In genomic region chr3:108751061-108751460, GRCm38 (mm10) we compare ENCODE assay signal across 16 mouse cellular contexts. TPM values are rescaled to one million over a fixed set of nuclear protein-coding genes. Genes with fewer than 3 reads are reported as not detected.
A peak's percentile ranks its signal among the peaks of the same experiment; 100 is the strongest.
DNase-seq lines count a peak whose midpoint lies in the region; ATAC-seq and TF ChIP-seq lines count a peak whose summit lies in the region.
"Had no signal": no experiment of that assay in that cellular context is flagged by ENCODE, and none has a peak within 500 bp of the region (broad histone marks: within the 10 kb centered on the region; RNA-seq: fewer than 3 reads in every experiment).

No protein-coding gene starts in this region.

- 20% methylated on average over 6 of the region's 6 CpGs for WGBS in liver, embryonic 15.5 days (ENCODE audit: insufficient replicate concordance)

- peak overlapping the region; percentile 71 for H3K27ac ChIP-seq in MEL (ENCODE audit: control insufficient read depth, low read depth, low read length)
- H3K27ac ChIP-seq in liver, embryonic 15.5 days (replicated peaks), result peak overlapping the region; percentile 83
- H3K27ac ChIP-seq: hindbrain, embryonic 10.5 days had no signal

- TF ChIP-seq RAD21 in MEL (IDR thresholded peaks at IDR 0.05; ENCODE audit: low read depth, low read length), result no peak

- TF ChIP-seq CTCF in MEL (IDR thresholded peaks at IDR 0.05 in 2 of 3, conservative IDR thresholded peaks at IDR 0.05 in 1 of 3; ENCODE audit: control insufficient read depth in 1 of 3, insufficient read depth in 1 of 3, low read depth in 2 of 3, low read length in 3 of 3, poor library complexity in 1 of 3, severe bottlenecking in 1 of 3), result no peak

- TF ChIP-seq EP300 in MEL (IDR thresholded peaks at IDR 0.05; ENCODE audit: low read depth in 1 of 2, low read length in 2 of 2), result no peak; a peak in 1 of 4 replicates

- H3K4me1 ChIP-seq in MEL (ENCODE audit: control insufficient read depth in 1 of 2, insufficient read depth in 2 of 2, low read length in 2 of 2), result peaks cover 6 to 26% of the 10 kb centered on the region in 2 experiments
- peaks cover 63% of the 10 kb centered on the region for H3K4me1 ChIP-seq in erythroblast, embryonic 14.5 days (ENCODE audit: control insufficient read depth)
- H3K4me1 ChIP-seq in liver, embryonic 15.5 days (replicated peaks), result peaks cover 60% of the 10 kb centered on the region
- H3K4me1 ChIP-seq: hindbrain, embryonic 10.5 days had no signal

- H3K4me2 ChIP-seq in liver, embryonic 15.5 days, result peak overlapping the region; percentile 50
- H3K4me2 ChIP-seq: heart, embryonic 11.5 days had no signal

- H3K4me3 ChIP-seq in MEL (ENCODE audit: control insufficient read depth in 1 of 2, insufficient read depth in 1 of 2, low read depth in 2 of 2, low read length in 2 of 2), result peak overlapping the region; percentile 23 to 44
- H3K4me3 ChIP-seq in erythroblast, embryonic 14.5 days (replicated peaks), result peak overlapping the region; percentile 60
- H3K4me3 ChIP-seq in liver, embryonic 15.5 days (replicated peaks), result peak overlapping the region; percentile 17
- H3K4me3 ChIP-seq: hindbrain, embryonic 10.5 days had no signal

- no peak for TF ChIP-seq POLR2A in MEL (IDR thresholded peaks at IDR 0.05; ENCODE audit: control insufficient read depth in 1 of 2, insufficient read depth in 1 of 2, low read depth in 1 of 2, low read length in 2 of 2, poor library complexity in 1 of 2)

- no peaks in the 10 kb centered on the region for H3K9me3 ChIP-seq in MEL (replicated peaks; ENCODE audit: insufficient read depth, low read length)
- H3K9me3 ChIP-seq in erythroblast, embryonic 14.5 days (ENCODE audit: control insufficient read depth, low read length), result peaks cover 7% of the 10 kb centered on the region
- no peaks in the 10 kb centered on the region for H3K9me3 ChIP-seq in liver, embryonic 15.5 days (replicated peaks)
- H3K9me3 ChIP-seq: hindbrain, embryonic 10.5 days had no signal

- peak; percentile 65 for ATAC-seq in liver, embryonic 15.5 days (ENCODE audit: insufficient read depth)
- no peak for ATAC-seq in monocyte, adult 5-6 weeks (replicated peaks; ENCODE audit: insufficient number of reproducible peaks, low FRiP score, low TSS enrichment, poor library complexity, severe bottlenecking)
- no peak for ATAC-seq in megakaryocyte, adult 5-6 weeks (ENCODE audit: poor library complexity, severe bottlenecking)
- ATAC-seq: forebrain, embryonic 16.5 days had no signal

- peak; percentile 34 for DNase-seq in embryo, embryonic 11 days
- DNase-seq in embryo, embryonic 10.5 days (ENCODE audit: low spot score), result no peak
- peak; percentile 79 for DNase-seq in MEL (ENCODE audit: low read depth, low spot score)
- no peak for DNase-seq in frontal cortex, postnatal 36 days (ENCODE audit: low spot score in 2 of 2)
- DNase-seq: cerebellum, adult 18-20 months; gastrocnemius, postnatal 14 days; right cerebral cortex, postnatal 4 days; thymus, postnatal 4 days had no signal

- H3K79me2 ChIP-seq in MEL (ENCODE audit: control insufficient read depth, insufficient read depth, low read length, poor library complexity), result no peaks in the 10 kb centered on the region

- peaks cover 0 to 28% of the 10 kb centered on the region in 2 experiments; a peak in 2 of 4 replicates for H3K36me3 ChIP-seq in MEL (ENCODE audit: control insufficient read depth in 1 of 2, insufficient read depth in 2 of 2, low read length in 2 of 2)
- H3K36me3 ChIP-seq in erythroblast, embryonic 14.5 days (ENCODE audit: control insufficient read depth), result peaks cover 13% of the 10 kb centered on the region
- no peaks in the 10 kb centered on the region for H3K36me3 ChIP-seq in liver, embryonic 15.5 days (replicated peaks)
- H3K36me3 ChIP-seq: hindbrain, embryonic 10.5 days had no signal

- H3K27me3 ChIP-seq in MEL (ENCODE audit: control insufficient read depth in 1 of 2, insufficient read depth in 2 of 2, low read length in 2 of 2), result no peaks in the 10 kb centered on the region
- peaks cover 5% of the 10 kb centered on the region for H3K27me3 ChIP-seq in erythroblast, embryonic 14.5 days (ENCODE audit: control insufficient read depth)
- H3K27me3 ChIP-seq in liver, embryonic 15.5 days, result 0 out of 2 replicates have a peak, but pooled peaks cover 2% of the 10 kb centered on the region

- H3K9ac ChIP-seq in MEL (ENCODE audit: control insufficient read depth, low read depth, low read length, poor library complexity, severe bottlenecking), result peak overlapping the region; percentile 17; the same call in 1 of the 2 replicates
- H3K9ac ChIP-seq in liver, embryonic 15.5 days, result 0 out of 2 replicates have a peak overlapping the region, but pooled peaks have one; percentile 0

TF ChIP-seq in MEL, 35 proteins besides CTCF, POLR2A, EP300 and RAD21 (continues in another document):
- TF ChIP-seq E2F4 (IDR thresholded peaks at IDR 0.05; ENCODE audit: borderline replicate concordance, low read depth, low read length) (no peak), JUND (IDR thresholded peaks at IDR 0.05; ENCODE audit: low read depth, low read length) (no peak), UBTF (IDR thresholded peaks at IDR 0.05; ENCODE audit: borderline replicate concordance, insufficient read depth, low read depth, low read length) (no peak), POLR2AphosphoS5 (IDR thresholded peaks at IDR 0.05; ENCODE audit: borderline replicate concordance, low read depth, low read length) (no peak), MEF2A (IDR thresholded peaks at IDR 0.05; ENCODE audit: extremely low read depth, insufficient replicate concordance, low read depth, low read length, poor library complexity, severe bottlenecking) (no peak), MXI1 (IDR thresholded peaks at IDR 0.05; ENCODE audit: low read depth, low read length) (no peak; the same call in 1 of the 2 replicates), MAZ (IDR thresholded peaks at IDR 0.05; ENCODE audit: low read depth, low read length) (no peak), USF2 (IDR thresholded peaks at IDR 0.05; ENCODE audit: borderline replicate concordance in 1 of 2, insufficient read depth in 1 of 2, low read depth in 1 of 2, low read length in 2 of 2) (peak; percentile 52 to 87), ZNF384 (IDR thresholded peaks at IDR 0.05; ENCODE audit: low read depth, low read length) (peak; percentile 46; the same call in 1 of the 2 replicates), USF1 (IDR thresholded peaks at IDR 0.05; ENCODE audit: low read depth, low read length) (peak; percentile 98), NELFE (IDR thresholded peaks at IDR 0.05; ENCODE audit: low read depth, low read length) (no peak), POLR2AphosphoS2 (IDR thresholded peaks at IDR 0.05; ENCODE audit: low read length) (no peak), RCOR1 (IDR thresholded peaks at IDR 0.05; ENCODE audit: low read depth, low read length) (no peak), BHLHE40 (IDR thresholded peaks at IDR 0.05; ENCODE audit: borderline replicate concordance, low read depth, low read length) (peak; percentile 66; the same call in 1 of the 2 replicates), HCFC1 (IDR thresholded peaks at IDR 0.05; ENCODE audit: low read depth, low read length) (no peak), MAX (IDR thresholded peaks at IDR 0.05; ENCODE audit: low read length) (peak; percentile 93), MAFK (IDR thresholded peaks at IDR 0.05; ENCODE audit: borderline replicate concordance, low read depth, low read length) (no peak), SIN3A (IDR thresholded peaks at IDR 0.05; ENCODE audit: low read length) (no peak), CHD2 (IDR thresholded peaks at IDR 0.05; ENCODE audit: low read length) (no peak), KAT2A (conservative IDR thresholded peaks at IDR 0.05; ENCODE audit: low read depth, low read length) (no peak), TCF12 (IDR thresholded peaks at IDR 0.05; ENCODE audit: low read depth, low read length) (no peak), NRF1 (IDR thresholded peaks at IDR 0.05; ENCODE audit: insufficient read depth, low read depth, low read length, poor library complexity, severe bottlenecking) (no peak), ZC3H11A (IDR thresholded peaks at IDR 0.05; ENCODE audit: low read depth, low read length) (no peak), GABPA (IDR thresholded peaks at IDR 0.05; ENCODE audit: low read depth, low read length) (no peak), ELF1 (IDR thresholded peaks at IDR 0.05; ENCODE audit: low read depth, low read length) (no peak), ZKSCAN1 (IDR thresholded peaks at IDR 0.05; ENCODE audit: low read depth, low read length) (no peak), TBP (IDR thresholded peaks at IDR 0.05; ENCODE audit: low read depth, low read length) (0 out of 2 replicates have a peak, but pooled peaks have one; percentile 38), SMC3 (IDR thresholded peaks at IDR 0.05; ENCODE audit: low read depth, low read length) (no peak), ETS1 (IDR thresholded peaks at IDR 0.05; ENCODE audit: low read depth, low read length) (no peak), MYC (IDR thresholded peaks at IDR 0.05; ENCODE audit: low read depth, low read length) (no peak), GATA1 (IDR thresholded peaks at IDR 0.05; ENCODE audit: low read depth, low read length) (peak; percentile 56; the same call in 1 of the 2 replicates), MYB (IDR thresholded peaks at IDR 0.05; ENCODE audit: low read depth, low read length) (no peak), CHD1 (IDR thresholded peaks at IDR 0.05; ENCODE audit: low read depth, low read length) (no peak)

RNA-seq across cellular contexts. Expression of gene Aknad1, which starts 11.6 kb away (rescaled TPM):
- total RNA-seq in MEL (2012; rRNA removed), result not detected in 2 replicates
- polyA plus RNA-seq in MEL (2012; ENCODE audit: insufficient read depth in 1 of 2, insufficient read length in 2 of 2, low read depth in 1 of 2, low replicate concordance in 2 of 2, missing spikeins in 1 of 2), result under 1 TPM in 1 of 2 experiments, not detected in 1; 0.06 TPM
- 0.01 and 0.04 TPM in 2 replicates for polyA plus RNA-seq in erythroblast, embryonic 14.5 days (2012)
- polyA plus RNA-seq in liver, embryonic 15.5 days (2015; fragmentation: Nextera tagmentation; extraction: Ambion mirVana), result 0.52 and 0.54 TPM in 2 replicates
- total RNA-seq in monocyte, adult 5-6 weeks (2017), result not detected in 3 replicates
- 0.07 TPM in 1 of 2 replicates, not detected in the other for total RNA-seq in megakaryocyte, adult 5-6 weeks (2015)
- 0.26 TPM in 1 of 2 replicates, not detected in the other for total RNA-seq in megakaryocyte, adult 5-6 weeks (2017)
- total RNA-seq: left cerebral cortex, adult 8-10 months had no signal
- polyA plus RNA-seq: forebrain, embryonic 16.5 days; heart, embryonic 11.5 days had no signal

RNA-seq across cellular contexts. Expression of gene Gpsm2, which starts 29.0 kb away (rescaled TPM):
- total RNA-seq in MEL (2012; rRNA removed), result 17.6 and 21.7 TPM in 2 replicates
- 10 to 100 TPM in 1 of 2 experiments, not detected in 1; 27.5 TPM for polyA plus RNA-seq in MEL (2012; ENCODE audit: insufficient read depth in 1 of 2, insufficient read length in 2 of 2, low read depth in 1 of 2, low replicate concordance in 2 of 2, missing spikeins in 1 of 2)
- polyA plus RNA-seq in erythroblast, embryonic 14.5 days (2012), result 2.1 and 2.9 TPM in 2 replicates
- polyA plus RNA-seq in liver, embryonic 15.5 days (2015; fragmentation: Nextera tagmentation; extraction: Ambion mirVana), result 44.1 and 45.7 TPM in 2 replicates
- total RNA-seq in monocyte, adult 5-6 weeks (2017), result 7.2 to 9.7 TPM (median 9.6 TPM) in 3 replicates
- 32.1 and 37.2 TPM in 2 replicates for total RNA-seq in megakaryocyte, adult 5-6 weeks (2015)
- 49.9 and 50.4 TPM in 2 replicates for total RNA-seq in megakaryocyte, adult 5-6 weeks (2017)

Comparison
In these comparisons a context has a peak if more than half of its experiments do, and no peak if none do; other contexts are left out.
1. DNase-seq: peak in embryo, embryonic 11 days (single experiment) and MEL (single experiment); none in embryo, embryonic 10.5 days (single experiment) and frontal cortex, postnatal 36 days (0 of 2).
2. Peak in every context shown above with its lines, with median percentiles within 50 percentile points of each other: H3K4me3 ChIP-seq.